Mouse (Mus musculus): Measurements from ENCODE around the gene Rap1gap. TPM values are rescaled to one million over a fixed set of nuclear protein-coding genes. Genes with fewer than 3 reads are reported as not detected.

The Rap1gap gene
- polyA plus RNA-seq, 1 experiment from 2014 or later: 5.7 TPM

GRCm38 (mm10) chr4:137732361-137732760, 67.8 kb downstream of the Rap1gap start:
- Histone ChIP-seq H3K4me2 (ENCODE audit: low read depth, low read length) (no peak overlapping the region), H3K9ac (replicated peaks; ENCODE audit: low read length) (no peak overlapping the region), H3K9me3 (replicated peaks; ENCODE audit: control insufficient read depth, low read length) (no peaks in the 10 kb centered on the region), H3K4me3 (ENCODE audit: low read depth, low read length) (no peak overlapping the region), H3K36me3 (replicated peaks; ENCODE audit: control insufficient read depth, insufficient read depth, low read depth, low read length) (no peaks in the 10 kb centered on the region), H3K27ac (replicated peaks; ENCODE audit: low read depth, low read length) (no peak overlapping the region), H3K4me1 (ENCODE audit: control insufficient read depth, insufficient read depth, low read length) (peaks cover 14% of the 10 kb centered on the region), H3K27me3 (ENCODE audit: control insufficient read depth, insufficient read depth, low read length) (peaks cover 22% of the 10 kb centered on the region)
- DNase-seq (ENCODE audit: low spot score) (no peak), ATAC-seq (replicated peaks; ENCODE audit: insufficient number of reproducible peaks, low FRiP score, low TSS enrichment, low read depth) (no peak)
- WGBS: 83% methylated on average over 3 of the region's 3 CpGs

- peaks cover 10% of the 10 kb centered on the region for H3K4me1 ChIP-seq (ENCODE audit: control insufficient read depth, insufficient read depth, low read length)
- no peak overlapping the region for H3K9ac ChIP-seq (replicated peaks; ENCODE audit: low read length)
- no peaks in the 10 kb centered on the region for H3K36me3 ChIP-seq (replicated peaks; ENCODE audit: control insufficient read depth, insufficient read depth, low read depth, low read length)
- H3K4me2 ChIP-seq (ENCODE audit: low read depth, low read length): no peak overlapping the region
- ATAC-seq (replicated peaks; ENCODE audit: insufficient number of reproducible peaks, low FRiP score, low TSS enrichment, low read depth): no peak
- H3K27ac ChIP-seq (replicated peaks; ENCODE audit: low read depth, low read length): no peak overlapping the region
- no peaks in the 10 kb centered on the region for H3K9me3 ChIP-seq (replicated peaks; ENCODE audit: control insufficient read depth, low read length)
- whole genome bisulfite sequencing: 77% methylated on average over 3 of the region's 3 CpGs
- peaks cover 18% of the 10 kb centered on the region for H3K27me3 ChIP-seq (ENCODE audit: control insufficient read depth, insufficient read depth, low read length)
- DNase-seq (ENCODE audit: low spot score): no peak
- no peak overlapping the region for H3K4me3 ChIP-seq (ENCODE audit: low read depth, low read length)
These were observed 68.4 kb downstream of the Rap1gap start for GRCm38 (mm10) chr4:137732962-137733361.

DNA sequence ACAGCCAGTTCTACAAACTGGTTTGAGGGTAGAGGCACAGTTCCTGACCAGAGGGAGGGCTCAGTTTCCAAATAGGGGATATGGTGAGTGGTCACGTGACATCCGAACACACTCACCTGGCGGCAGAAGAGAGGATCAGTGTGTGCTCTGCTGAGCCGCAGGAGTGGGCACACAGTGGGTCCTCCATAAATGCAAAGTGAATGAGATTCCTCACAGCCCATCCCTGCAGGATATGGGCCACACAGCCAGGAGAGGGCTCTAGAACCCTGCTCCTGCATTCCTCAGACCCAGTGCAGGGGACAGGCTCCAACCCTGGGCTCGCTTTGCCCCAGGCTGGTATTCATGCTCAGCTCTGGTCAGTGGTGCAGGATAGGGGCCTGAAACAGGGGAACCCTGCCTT, 68.9 kb downstream of the Rap1gap start:
- Histone ChIP-seq H3K4me2 (ENCODE audit: low read depth, low read length) (no peak overlapping the region), H3K36me3 (replicated peaks; ENCODE audit: control insufficient read depth, insufficient read depth, low read depth, low read length) (no peaks in the 10 kb centered on the region), H3K4me3 (ENCODE audit: low read depth, low read length) (no peak overlapping the region), H3K9me3 (replicated peaks; ENCODE audit: control insufficient read depth, low read length) (no peaks in the 10 kb centered on the region), H3K27ac (replicated peaks; ENCODE audit: low read depth, low read length) (no peak overlapping the region), H3K4me1 (ENCODE audit: control insufficient read depth, insufficient read depth, low read length) (peaks cover 6% of the 10 kb centered on the region), H3K9ac (replicated peaks; ENCODE audit: low read length) (no peak overlapping the region), H3K27me3 (ENCODE audit: control insufficient read depth, insufficient read depth, low read length) (peaks cover 14% of the 10 kb centered on the region)
- DNase-seq (ENCODE audit: low spot score) (no peak), ATAC-seq (replicated peaks; ENCODE audit: insufficient number of reproducible peaks, low FRiP score, low TSS enrichment, low read depth) (no peak)
- WGBS: 73% methylated on average over 5 of the region's 5 CpGs

DNA sequence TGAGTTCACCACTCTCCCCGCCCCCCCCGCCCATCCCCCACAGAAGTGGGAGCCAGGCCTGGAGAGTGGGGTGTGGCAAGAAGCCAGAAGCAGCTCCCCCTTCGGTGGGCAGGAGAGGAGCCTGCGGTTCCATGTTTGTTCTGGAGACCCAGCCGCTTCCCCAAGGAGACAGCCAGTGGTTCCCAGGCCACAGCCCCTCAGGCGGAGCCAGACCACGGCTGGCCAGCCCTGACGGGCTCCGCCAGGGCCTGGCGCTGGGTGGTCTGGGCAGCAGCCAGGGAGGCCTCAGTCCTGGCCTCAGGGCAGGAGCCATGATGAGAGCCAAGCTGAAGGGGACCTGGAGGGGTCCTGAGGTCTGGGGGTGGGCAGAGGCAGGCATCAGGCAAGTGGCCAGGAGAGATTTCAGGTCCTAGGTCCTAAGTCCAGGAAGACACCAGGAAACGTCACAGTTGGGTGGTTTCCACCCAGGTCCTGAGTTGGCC, 71.7 kb downstream of the Rap1gap start:
- no peaks in the 10 kb centered on the region for H3K4me1 ChIP-seq (ENCODE audit: control insufficient read depth, insufficient read depth, low read length)
- no peaks in the 10 kb centered on the region for H3K9me3 ChIP-seq (replicated peaks; ENCODE audit: control insufficient read depth, low read length)
- H3K36me3 ChIP-seq (replicated peaks; ENCODE audit: control insufficient read depth, insufficient read depth, low read depth, low read length): no peaks in the 10 kb centered on the region
- no peak for DNase-seq (ENCODE audit: low spot score)
- H3K27me3 ChIP-seq (ENCODE audit: control insufficient read depth, insufficient read depth, low read length): no peaks in the 10 kb centered on the region
- H3K27ac ChIP-seq (replicated peaks; ENCODE audit: low read depth, low read length): no peak overlapping the region
- no peak overlapping the region for H3K9ac ChIP-seq (replicated peaks; ENCODE audit: low read length)
- H3K4me2 ChIP-seq (ENCODE audit: low read depth, low read length): no peak overlapping the region
- no peak for ATAC-seq (replicated peaks; ENCODE audit: insufficient number of reproducible peaks, low FRiP score, low TSS enrichment, low read depth)
- H3K4me3 ChIP-seq (ENCODE audit: low read depth, low read length): no peak overlapping the region
- 59% methylated on average over 10 of the region's 11 CpGs for WGBS

GRCm38 (mm10) chr4:137737760-137738159, 73.2 kb downstream of the Rap1gap start:
- H3K4me3 ChIP-seq (ENCODE audit: low read depth, low read length): no peak overlapping the region
- 57% methylated on average over 3 of the region's 3 CpGs for WGBS
- ATAC-seq (replicated peaks; ENCODE audit: insufficient number of reproducible peaks, low FRiP score, low TSS enrichment, low read depth) (no peak), DNase-seq (ENCODE audit: low spot score) (no peak)
- no peak overlapping the region for H3K27ac ChIP-seq (replicated peaks; ENCODE audit: low read depth, low read length)
- no peaks in the 10 kb centered on the region for H3K27me3 ChIP-seq (ENCODE audit: control insufficient read depth, insufficient read depth, low read length)
- H3K9me3 ChIP-seq (replicated peaks; ENCODE audit: control insufficient read depth, low read length): no peaks in the 10 kb centered on the region
- H3K4me2 ChIP-seq (ENCODE audit: low read depth, low read length): no peak overlapping the region
- no peak overlapping the region for H3K9ac ChIP-seq (replicated peaks; ENCODE audit: low read length)
- H3K36me3 ChIP-seq (replicated peaks; ENCODE audit: control insufficient read depth, insufficient read depth, low read depth, low read length): no peaks in the 10 kb centered on the region
- no peaks in the 10 kb centered on the region for H3K4me1 ChIP-seq (ENCODE audit: control insufficient read depth, insufficient read depth, low read length)

DNA sequence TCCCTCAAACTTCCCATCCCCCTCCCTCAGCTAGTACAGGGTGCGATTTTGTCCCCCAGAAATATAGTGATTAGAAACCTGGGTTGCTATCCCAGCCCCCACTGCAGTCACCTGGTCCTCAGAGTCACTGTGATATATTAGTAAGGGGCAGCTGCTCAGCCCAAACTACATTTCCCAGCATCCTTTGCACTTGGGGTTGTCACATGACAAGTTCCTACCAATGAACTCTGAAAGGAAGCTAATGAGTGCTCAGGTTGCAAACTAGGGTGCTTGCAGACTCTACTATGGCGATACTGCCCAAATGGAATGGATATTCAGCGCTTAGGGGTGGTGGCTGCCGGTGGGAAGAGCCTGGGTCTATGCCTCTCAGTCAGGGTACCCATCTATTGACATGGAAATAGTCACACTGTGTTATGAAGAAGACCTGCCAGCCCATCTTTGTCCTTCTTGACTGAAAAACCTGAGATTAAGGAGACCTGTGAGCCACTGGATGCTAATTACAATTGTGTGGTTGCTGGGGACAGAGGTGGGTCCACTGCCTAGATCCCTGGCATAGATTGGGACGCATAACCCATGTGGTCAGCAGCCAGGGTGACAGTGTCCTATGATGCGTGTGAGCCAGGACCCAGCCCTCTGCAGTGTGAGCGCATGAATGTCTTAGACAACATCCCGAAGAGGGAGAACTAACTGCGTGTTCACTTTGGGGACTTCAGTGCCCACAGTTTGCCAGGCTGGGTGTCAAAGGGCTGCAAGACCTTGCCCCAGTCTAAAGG, 74.8 kb downstream of the Rap1gap start:
- Histone ChIP-seq H3K4me3 (ENCODE audit: low read depth, low read length) (no peak overlapping the region), H3K27ac (replicated peaks; ENCODE audit: low read depth, low read length) (no peak overlapping the region), H3K4me1 (ENCODE audit: control insufficient read depth, insufficient read depth, low read length) (no peaks in the 10 kb centered on the region), H3K9me3 (replicated peaks; ENCODE audit: control insufficient read depth, low read length) (no peaks in the 10 kb centered on the region), H3K4me2 (ENCODE audit: low read depth, low read length) (no peak overlapping the region), H3K36me3 (replicated peaks; ENCODE audit: control insufficient read depth, insufficient read depth, low read depth, low read length) (no peaks in the 10 kb centered on the region), H3K9ac (replicated peaks; ENCODE audit: low read length) (no peak overlapping the region), H3K27me3 (ENCODE audit: control insufficient read depth, insufficient read depth, low read length) (no peaks in the 10 kb centered on the region)
- WGBS: 49% methylated on average over 9 of the region's 9 CpGs
- ATAC-seq (replicated peaks; ENCODE audit: insufficient number of reproducible peaks, low FRiP score, low TSS enrichment, low read depth) (peak; percentile 25), DNase-seq (ENCODE audit: low spot score) (peak; percentile 86)

DNA sequence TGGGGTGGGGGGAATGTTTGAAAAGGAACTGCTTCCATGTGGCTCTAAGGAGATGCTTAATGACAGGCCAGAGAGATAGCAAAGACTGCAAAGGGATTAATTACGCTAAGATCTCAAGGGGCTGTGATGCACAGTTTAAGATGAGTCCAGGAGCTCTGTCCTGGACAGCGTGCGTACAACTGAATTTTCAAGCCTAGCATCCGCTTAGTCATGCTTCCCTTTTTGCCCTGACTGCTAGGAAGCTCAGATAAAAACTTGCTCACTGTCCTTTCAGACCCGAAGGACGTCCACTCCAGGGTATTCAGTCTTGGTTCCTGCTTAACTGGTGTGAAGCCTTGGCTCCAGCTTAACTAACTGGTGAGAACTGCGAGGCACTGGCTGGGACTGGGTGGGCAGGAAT, 75.8 kb downstream of the Rap1gap start:
- no peaks in the 10 kb centered on the region for H3K36me3 ChIP-seq (replicated peaks; ENCODE audit: control insufficient read depth, insufficient read depth, low read depth, low read length)
- H3K27me3 ChIP-seq (ENCODE audit: control insufficient read depth, insufficient read depth, low read length): no peaks in the 10 kb centered on the region
- H3K4me2 ChIP-seq (ENCODE audit: low read depth, low read length): no peak overlapping the region
- ATAC-seq (replicated peaks; ENCODE audit: insufficient number of reproducible peaks, low FRiP score, low TSS enrichment, low read depth) (no peak), DNase-seq (ENCODE audit: low spot score) (no peak)
- H3K9me3 ChIP-seq (replicated peaks; ENCODE audit: control insufficient read depth, low read length): no peaks in the 10 kb centered on the region
- H3K4me1 ChIP-seq (ENCODE audit: control insufficient read depth, insufficient read depth, low read length): no peaks in the 10 kb centered on the region
- WGBS: 86% methylated on average over 7 of the region's 7 CpGs
- H3K9ac ChIP-seq (replicated peaks; ENCODE audit: low read length): no peak overlapping the region
- no peak overlapping the region for H3K27ac ChIP-seq (replicated peaks; ENCODE audit: low read depth, low read length)
- H3K4me3 ChIP-seq (ENCODE audit: low read depth, low read length): no peak overlapping the region

DNA sequence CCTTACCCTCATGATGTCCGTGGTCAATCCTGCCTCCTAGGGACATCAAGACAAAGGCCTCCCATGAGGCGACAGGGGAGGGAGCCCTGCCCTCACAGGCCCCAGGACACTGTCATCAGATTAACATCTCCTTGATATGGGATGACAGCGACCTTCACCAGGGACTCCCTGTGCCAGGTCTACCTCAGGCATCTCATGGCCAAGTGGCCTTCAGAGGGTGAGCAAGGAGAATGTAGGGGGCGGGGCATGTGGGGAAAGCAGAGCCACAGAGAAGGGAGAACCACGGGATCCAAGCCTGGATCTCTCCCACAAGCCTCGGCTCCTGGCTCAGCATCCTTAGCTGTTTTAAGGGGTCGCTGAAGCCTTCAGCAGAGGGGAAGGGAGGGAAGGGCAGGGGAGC, 79.3 kb downstream of the Rap1gap start:
- no peak overlapping the region for H3K4me2 ChIP-seq (ENCODE audit: low read depth, low read length)
- H3K4me3 ChIP-seq (ENCODE audit: low read depth, low read length): no peak overlapping the region
- 67% methylated on average over 7 of the region's 7 CpGs for WGBS
- H3K27me3 ChIP-seq (ENCODE audit: control insufficient read depth, insufficient read depth, low read length): no peaks in the 10 kb centered on the region
- ATAC-seq (replicated peaks; ENCODE audit: insufficient number of reproducible peaks, low FRiP score, low TSS enrichment, low read depth) (no peak), DNase-seq (ENCODE audit: low spot score) (no peak)
- H3K4me1 ChIP-seq (ENCODE audit: control insufficient read depth, insufficient read depth, low read length): no peaks in the 10 kb centered on the region
- no peak overlapping the region for H3K27ac ChIP-seq (replicated peaks; ENCODE audit: low read depth, low read length)
- no peak overlapping the region for H3K9ac ChIP-seq (replicated peaks; ENCODE audit: low read length)
- no peaks in the 10 kb centered on the region for H3K36me3 ChIP-seq (replicated peaks; ENCODE audit: control insufficient read depth, insufficient read depth, low read depth, low read length)
- no peaks in the 10 kb centered on the region for H3K9me3 ChIP-seq (replicated peaks; ENCODE audit: control insufficient read depth, low read length)

Measured in embryonic facial prominence, embryonic 11.5 days (tissue).